Mouse (Mus musculus) bone marrow macrophage, adult 2 months (primary cell): ENCODE data around the gene Dixdc1.

Source experiments
- CTCF ChIP-seq: IDR thresholded peaks from 2 replicates; pipeline ENCODE4 v1.5.1; 2012; ENCODE audit warnings: low read depth, mild to moderate bottlenecking, low read length, moderate library complexity
- POLR2A ChIP-seq: IDR thresholded peaks from 2 replicates; pipeline ENCODE4 v1.6.1; 2012; ENCODE audit warnings: mild to moderate bottlenecking, low read depth, low read length, borderline replicate concordance

- TF ChIP-seq POLR2A (no peak), CTCF (no peak)
Observed at GRCm38 (mm10) chr9:50681727-50682126, 57.6 kb downstream of the Dixdc1 start.
